Mouse (Mus musculus) monocyte, adult 5-6 weeks (primary cell): ENCODE measurements around the gene P4ha2. TPM values are rescaled to one million over a fixed set of nuclear protein-coding genes. Genes with fewer than 3 reads are reported as not detected.

Experiments used
- ATAC-seq: fragments of 153-309, 156-312 bp; replicated peaks from 2 replicates; pipeline ENCODE4 v1.8.0; 2017; ENCODE audit warnings: mild to moderate bottlenecking; ENCODE audit not compliant: low TSS enrichment, insufficient number of reproducible peaks, severe bottlenecking, poor library complexity, low FRiP score
- total RNA-seq: library from RNA; stranded (forward); fragments of 200-1000, 200-491, 200-594 nt; gene quantifications from 3 replicates; pipeline ENCODE4 v1.2.3, GENCODE M21; 2017

The P4ha2 gene
- total RNA-seq, 1 experiment from 2014 or later, result not detected

- ATAC-seq, result no peak
Measured at GRCm38 (mm10) chr11:54160435-54160834, 60.5 kb downstream of the P4ha2 start.

- 0 out of 2 replicates have a peak, but pooled peaks have one; percentile 55 for ATAC-seq
Measured at GRCm38 (mm10) chr11:54160920-54161319, 61.0 kb downstream of the P4ha2 start.

- no peak for ATAC-seq
Measured at GRCm38 (mm10) chr11:54161514-54161913, 61.6 kb downstream of the P4ha2 start.

GRCm38 (mm10) chr11:54162968-54163367 is 63.1 kb downstream of the P4ha2 start:
- no peak for ATAC-seq

GRCm38 (mm10) chr11:54169432-54170295 is 69.8 kb downstream of the P4ha2 start:
- no peak for ATAC-seq

- no peak for ATAC-seq
Measured at GRCm38 (mm10) chr11:54171175-54171574, 71.3 kb downstream of the P4ha2 start.

- no peak for ATAC-seq
Measured at GRCm38 (mm10) chr11:54174226-54174625, 74.3 kb downstream of the P4ha2 start.

- no peak for ATAC-seq
Measured at GRCm38 (mm10) chr11:54174877-54175276, 75.0 kb downstream of the P4ha2 start.

Other genes with a start within 250 kb of the P4ha2 start
- 5.5 to 14.4 TPM (median 10.2 TPM) in 3 replicates for gene Gm12216, start 240.8 kb upstream of the P4ha2 start, total RNA-seq
- 5.3 to 12.8 TPM (median 8.5 TPM) in 3 replicates for gene Slc22a5, start 208.4 kb upstream of the P4ha2 start, total RNA-seq
- gene Slc22a21, start 119.8 kb upstream of the P4ha2 start, total RNA-seq, result 1.5 to 3.7 TPM (median 3.6 TPM) in 3 replicates
- 0.78 to 2.1 TPM (median 1.1 TPM) in 3 replicates for gene Slc22a4, start 72.0 kb upstream of the P4ha2 start, total RNA-seq
- gene Pdlim4, start 31.1 kb upstream of the P4ha2 start, total RNA-seq, result 0.29 to 1.6 TPM in 2 of 3 replicates, not detected in the other
- 1.4 to 2.0 TPM in 2 of 3 replicates, not detected in the other for gene Csf2, start 149.6 kb downstream of the P4ha2 start, total RNA-seq
- not detected in 3 replicates for gene Il3, start 167.2 kb downstream of the P4ha2 start, total RNA-seq
- gene Acsl6, start 203.7 kb downstream of the P4ha2 start, total RNA-seq, result 2.0 TPM in 1 of 3 replicates, not detected in the others